Mouse (Mus musculus) megakaryocyte, embryonic 14.5 days (primary cell): ENCODE data around the gene Rab27a. TPM values are rescaled to one million over a fixed set of nuclear protein-coding genes. Genes with fewer than 3 reads are reported as not detected.

Experiments used
- H3K27me3 ChIP-seq: replicated peaks from 2 replicates; pipeline ENCODE3; 2012; ENCODE audit warnings: inconsistent platforms
- H3K36me3 ChIP-seq: replicated peaks from 2 replicates; pipeline ENCODE3; 2012; ENCODE audit warnings: low read length, inconsistent platforms, mixed read lengths
- H3K4me1 ChIP-seq: 2 replicates; pipeline ENCODE4 v1.6.1; 2012; ENCODE audit warnings: inconsistent platforms
- H3K4me3 ChIP-seq: replicated peaks from 2 replicates; pipeline ENCODE3; 2012; ENCODE audit warnings: moderate library complexity, mild to moderate bottlenecking, inconsistent platforms
- H3K9me3 ChIP-seq: 2 replicates; pipeline ENCODE4 v1.6.1; 2012; ENCODE audit warnings: inconsistent platforms
- FLI1 ChIP-seq: IDR thresholded peaks from 2 replicates; pipeline ENCODE4 v1.6.1; 2012; ENCODE audit warnings: low read length, inconsistent platforms, mixed read lengths
- GATA1 ChIP-seq: IDR thresholded peaks from 3 replicates; pipeline ENCODE4 v1.6.1; 2012; ENCODE audit warnings: mixed read lengths, low read length, inconsistent platforms, borderline replicate concordance
- polyA plus RNA-seq: library from polyadenylated mRNA; stranded (reverse); fragments of >175 nt; gene quantifications from 2 replicates; pipeline ENCODE4 v1.2.3, GENCODE M21; 2012; ENCODE audit warnings: low replicate concordance; ENCODE audit not compliant: insufficient read depth

Gene Rab27a
- polyA plus RNA-seq, 1 experiment: 34.3 TPM

DNA sequence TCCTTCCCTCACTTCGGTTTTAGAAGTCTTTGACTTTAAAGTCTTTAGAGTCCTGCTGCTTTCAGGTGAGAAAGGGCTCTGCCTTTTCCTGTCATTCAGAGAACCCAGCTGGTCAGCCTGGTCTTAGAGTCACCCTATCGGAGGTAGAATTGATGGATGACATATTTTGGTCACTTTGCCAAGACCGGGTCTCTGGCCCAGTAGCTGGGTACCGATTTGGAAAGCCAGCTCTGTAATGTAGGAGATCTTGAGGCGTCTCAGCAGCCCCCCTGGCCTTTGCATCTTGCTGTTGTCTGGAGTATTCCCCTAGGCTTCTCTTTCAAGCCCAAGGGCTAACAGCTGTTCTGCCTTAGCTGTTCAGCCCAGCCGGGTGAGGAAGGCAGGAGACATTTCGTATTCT, 550 bp downstream of the Rab27a start:
- Histone ChIP-seq H3K36me3 (peaks cover 28% of the 10 kb centered on the region), H3K27me3 (no peaks in the 10 kb centered on the region), H3K9me3 (no peaks in the 10 kb centered on the region), H3K4me3 (peak overlapping the region; percentile 99), H3K4me1 (peaks cover 73% of the 10 kb centered on the region)
- no peak for TF ChIP-seq GATA1

DNA sequence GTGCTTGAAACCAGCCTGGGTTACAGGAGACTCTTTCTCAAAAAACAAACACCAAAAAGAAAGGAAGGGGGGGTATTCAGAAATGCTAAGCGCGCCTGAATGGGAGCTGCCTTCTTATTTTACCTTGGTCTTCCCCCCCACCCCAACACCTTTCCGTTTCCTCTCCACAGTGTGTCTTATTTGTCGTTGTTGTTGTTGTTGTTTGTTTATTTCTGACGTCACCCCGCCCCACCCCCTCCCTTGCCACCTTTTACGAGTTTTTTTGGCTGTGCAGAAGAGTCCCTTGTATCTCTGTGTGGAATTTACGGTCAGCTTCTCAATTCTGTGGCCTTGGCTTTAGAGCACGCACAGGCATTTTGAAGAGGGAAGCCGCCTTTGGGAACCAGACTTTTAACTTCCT, 1.1 kb downstream of the Rab27a start:
- H3K36me3 ChIP-seq: peaks cover 33% of the 10 kb centered on the region
- H3K4me3 ChIP-seq: peak overlapping the region; percentile 99
- no peak for TF ChIP-seq GATA1
- no peak for TF ChIP-seq FLI1
- no peaks in the 10 kb centered on the region for H3K27me3 ChIP-seq
- H3K4me1 ChIP-seq: peaks cover 73% of the 10 kb centered on the region
- H3K9me3 ChIP-seq: no peaks in the 10 kb centered on the region

DNA sequence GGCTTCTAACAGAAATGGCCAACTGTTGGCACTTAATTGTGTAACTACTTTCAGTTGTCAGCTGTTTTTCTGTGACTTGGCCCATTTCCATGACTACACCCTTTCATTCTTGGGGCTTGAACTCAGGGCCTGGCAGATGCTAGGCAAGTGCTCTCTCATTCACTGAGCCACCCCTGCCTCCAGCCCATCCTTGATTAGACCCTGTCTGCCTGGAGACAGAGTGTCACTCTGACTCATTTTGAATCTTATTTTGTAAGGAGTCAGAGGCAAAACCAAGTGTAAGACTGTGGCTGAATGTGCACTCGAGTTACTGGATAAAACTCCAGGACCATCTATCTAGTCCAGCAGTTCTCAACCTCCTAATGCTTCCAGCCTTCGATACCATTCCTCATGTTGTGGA, 3.3 kb downstream of the Rab27a start:
- TF ChIP-seq FLI1 (no peak), GATA1 (no peak)
- Histone ChIP-seq H3K27me3 (no peaks in the 10 kb centered on the region), H3K36me3 (peaks cover 45% of the 10 kb centered on the region), H3K4me1 (peaks cover 84% of the 10 kb centered on the region), H3K9me3 (no peaks in the 10 kb centered on the region), H3K4me3 (peak overlapping the region; percentile 76)

DNA sequence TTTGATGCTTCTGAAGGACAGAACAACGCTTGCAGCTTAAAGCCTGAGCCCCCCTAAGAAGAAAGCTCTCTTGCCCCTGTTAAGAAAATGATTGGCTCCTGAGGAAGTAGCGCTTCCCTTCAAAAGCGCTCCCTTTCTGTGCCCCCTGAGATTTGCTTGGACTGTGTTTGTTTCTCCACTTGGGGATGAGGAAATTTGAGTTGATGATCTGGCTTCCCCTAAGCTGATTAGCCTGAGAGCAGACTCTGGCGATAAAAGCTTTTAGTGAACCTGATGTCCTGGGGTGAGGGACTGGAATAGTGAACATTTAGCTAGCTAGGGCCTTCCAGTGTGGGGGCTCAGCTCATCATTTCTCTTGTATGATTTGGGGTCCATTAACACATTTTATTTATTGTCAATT, 4.3 kb downstream of the Rab27a start:
- Histone ChIP-seq H3K4me3 (peak overlapping the region; percentile 7), H3K27me3 (no peaks in the 10 kb centered on the region), H3K36me3 (peaks cover 52% of the 10 kb centered on the region), H3K9me3 (no peaks in the 10 kb centered on the region), H3K4me1 (peaks cover 91% of the 10 kb centered on the region)
- TF ChIP-seq FLI1 (no peak), GATA1 (no peak)

DNA sequence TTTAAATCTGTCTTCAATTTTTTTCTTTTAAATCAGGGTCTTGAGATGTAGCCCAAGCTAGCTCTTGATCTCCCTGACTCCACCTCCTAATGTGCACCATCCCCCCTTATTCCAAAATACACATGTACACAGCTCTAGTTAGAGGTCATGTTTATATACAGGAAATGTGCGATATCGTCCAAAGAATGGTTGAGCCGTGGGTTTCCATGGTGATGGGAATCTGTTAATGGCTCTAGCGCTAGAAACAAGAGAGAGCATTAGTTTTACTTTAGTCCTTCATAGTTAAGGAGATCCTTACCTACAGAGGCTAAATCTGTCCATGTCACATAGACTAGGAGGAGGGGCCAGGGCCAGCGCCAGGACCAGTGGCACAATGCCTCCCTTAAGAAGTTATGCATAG, 5.2 kb downstream of the Rab27a start:
- Histone ChIP-seq H3K4me1 (peaks cover 90% of the 10 kb centered on the region), H3K4me3 (no peak overlapping the region), H3K9me3 (no peaks in the 10 kb centered on the region), H3K36me3 (peaks cover 60% of the 10 kb centered on the region), H3K27me3 (no peaks in the 10 kb centered on the region)
- TF ChIP-seq FLI1 (no peak), GATA1 (no peak)

DNA sequence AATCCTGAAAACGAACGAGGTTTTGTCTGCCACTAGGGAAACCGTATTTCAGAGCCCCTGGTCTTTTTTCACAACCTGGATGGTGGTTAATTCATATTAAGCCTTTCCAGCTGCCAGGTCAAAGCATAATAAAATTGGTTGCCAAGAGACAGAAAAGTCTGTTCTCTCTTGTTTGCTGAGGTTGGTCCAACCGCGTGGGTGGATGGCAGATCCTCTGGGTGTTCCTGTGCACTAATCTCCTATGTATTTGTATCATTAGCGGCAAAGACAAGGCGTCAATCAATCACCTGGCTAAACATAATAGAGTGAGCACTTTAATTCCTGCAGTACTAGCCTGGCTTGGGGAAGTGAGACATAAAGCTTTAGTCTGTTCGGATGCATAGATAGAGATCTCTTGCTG, 6.0 kb downstream of the Rab27a start:
- TF ChIP-seq GATA1: no peak
- TF ChIP-seq FLI1: no peak

DNA sequence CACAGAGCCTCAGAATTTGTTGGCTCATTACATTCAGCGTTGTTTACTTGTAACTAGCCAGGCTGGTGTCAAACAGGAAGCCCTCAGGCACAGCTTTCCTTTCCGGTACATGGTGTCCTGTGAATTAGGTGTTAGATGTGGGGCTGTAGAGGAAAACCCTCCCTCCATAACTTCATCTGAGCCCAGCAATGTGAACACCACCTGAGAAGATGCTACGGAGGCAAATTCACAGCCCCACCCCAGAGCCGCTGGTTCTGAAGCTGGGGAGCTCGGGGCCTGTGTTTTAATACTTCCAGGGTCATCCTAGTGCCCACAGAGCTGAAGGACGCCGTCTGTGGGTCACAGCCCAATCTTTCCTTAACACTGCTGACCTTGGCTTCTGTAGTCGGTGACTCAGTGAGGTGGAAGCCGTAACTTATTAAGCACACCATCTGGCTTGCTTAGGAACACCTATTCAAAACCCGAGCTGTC, 10.8 kb downstream of the Rab27a start:
- Histone ChIP-seq H3K4me1 (peaks cover 76% of the 10 kb centered on the region), H3K4me3 (no peak overlapping the region), H3K36me3 (peaks cover 84% of the 10 kb centered on the region), H3K9me3 (no peaks in the 10 kb centered on the region), H3K27me3 (no peaks in the 10 kb centered on the region)
- TF ChIP-seq GATA1 (no peak), FLI1 (no peak)

More for the DNA sequence above, 6.0 kb downstream of the Rab27a start:
- H3K36me3 ChIP-seq: peaks cover 68% of the 10 kb centered on the region
- H3K9me3 ChIP-seq: no peaks in the 10 kb centered on the region
- H3K27me3 ChIP-seq: no peaks in the 10 kb centered on the region
- H3K4me1 ChIP-seq: peaks cover 90% of the 10 kb centered on the region
- no peak overlapping the region for H3K4me3 ChIP-seq

DNA sequence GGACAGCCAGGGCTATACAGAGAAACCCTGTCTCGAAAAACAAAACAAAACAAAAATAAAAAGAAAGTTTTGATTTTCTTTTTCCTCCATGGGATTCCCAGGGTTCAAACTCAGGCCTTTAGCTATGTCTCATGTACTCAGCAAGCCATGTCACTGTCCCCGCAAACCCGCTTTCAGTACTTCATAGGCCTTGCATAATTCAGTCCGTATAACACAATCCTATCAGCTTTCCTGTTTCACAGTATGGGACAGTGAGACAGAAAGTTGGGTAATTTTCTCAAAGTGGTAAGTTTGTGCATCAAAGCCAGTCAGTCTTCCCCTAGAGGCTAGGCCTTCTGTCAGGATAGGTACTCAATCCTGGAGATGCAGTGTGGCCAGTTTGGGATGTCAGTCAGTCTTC, 14.6 kb downstream of the Rab27a start:
- Histone ChIP-seq H3K9me3 (no peaks in the 10 kb centered on the region), H3K27me3 (no peaks in the 10 kb centered on the region), H3K4me1 (peaks cover 66% of the 10 kb centered on the region), H3K36me3 (peaks cover 77% of the 10 kb centered on the region), H3K4me3 (no peak overlapping the region)
- no peak for TF ChIP-seq GATA1
- TF ChIP-seq FLI1: no peak

DNA sequence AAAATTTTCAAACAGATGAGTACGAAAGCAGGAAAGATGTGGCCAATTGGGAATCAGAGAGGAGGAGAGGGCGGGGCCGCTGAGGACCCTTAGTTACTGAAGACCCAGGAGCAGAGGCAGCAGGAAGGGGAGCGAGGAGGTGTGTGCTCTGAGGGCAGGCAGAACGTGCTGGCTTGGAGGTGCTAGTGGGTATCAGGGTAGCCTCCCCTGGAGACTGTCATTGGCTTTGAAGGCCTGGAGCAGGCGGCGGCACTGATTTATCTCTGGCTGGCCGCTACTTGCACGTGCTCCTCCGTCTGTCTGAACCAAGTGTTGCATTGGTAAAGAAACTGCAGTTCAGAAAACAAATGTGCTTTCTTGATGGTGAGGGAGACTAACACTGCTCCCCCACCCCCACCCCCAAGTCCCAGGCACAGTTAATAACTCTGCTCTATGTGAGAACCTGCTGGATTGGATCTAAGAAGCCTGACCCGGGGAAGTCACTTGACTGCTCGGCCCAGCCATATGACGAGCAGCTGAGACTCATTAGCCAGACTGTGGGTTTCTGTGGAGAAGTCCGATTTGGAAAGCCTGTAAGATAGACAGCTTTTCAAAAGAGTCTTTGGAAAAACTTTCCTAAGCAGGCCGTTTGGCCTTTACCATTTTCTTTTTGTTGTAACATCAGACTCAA, 19.1 kb downstream of the Rab27a start:
- TF ChIP-seq FLI1: no peak
- TF ChIP-seq GATA1: no peak
- Histone ChIP-seq H3K4me1 (peaks cover 79% of the 10 kb centered on the region), H3K27me3 (no peaks in the 10 kb centered on the region), H3K9me3 (no peaks in the 10 kb centered on the region), H3K4me3 (no peak overlapping the region), H3K36me3 (peaks cover 59% of the 10 kb centered on the region)

DNA sequence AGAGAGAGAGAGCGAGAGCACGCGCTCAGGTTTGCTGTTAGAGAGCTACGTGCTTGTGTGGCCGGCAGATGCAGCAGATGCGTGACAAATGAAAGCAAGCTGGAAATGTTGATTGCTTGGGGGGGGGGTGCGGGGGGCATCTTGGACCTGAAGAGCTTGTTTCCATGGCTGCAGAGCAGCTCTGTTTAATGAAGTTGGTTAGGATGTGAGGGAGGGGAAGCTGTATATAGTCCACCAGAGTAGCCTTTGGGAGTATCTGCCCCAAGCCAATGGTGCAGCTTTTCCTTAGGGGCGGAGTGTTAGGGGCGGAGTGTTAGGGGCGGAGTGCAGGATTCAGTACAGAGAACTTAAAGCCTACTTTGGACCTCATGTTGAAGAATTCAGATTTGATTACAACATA, 22.4 kb downstream of the Rab27a start:
- Histone ChIP-seq H3K36me3 (peaks cover 44% of the 10 kb centered on the region), H3K4me1 (peaks cover 81% of the 10 kb centered on the region), H3K9me3 (no peaks in the 10 kb centered on the region), H3K4me3 (peak overlapping the region; percentile 71), H3K27me3 (no peaks in the 10 kb centered on the region)
- TF ChIP-seq GATA1 (no peak), FLI1 (no peak)

DNA sequence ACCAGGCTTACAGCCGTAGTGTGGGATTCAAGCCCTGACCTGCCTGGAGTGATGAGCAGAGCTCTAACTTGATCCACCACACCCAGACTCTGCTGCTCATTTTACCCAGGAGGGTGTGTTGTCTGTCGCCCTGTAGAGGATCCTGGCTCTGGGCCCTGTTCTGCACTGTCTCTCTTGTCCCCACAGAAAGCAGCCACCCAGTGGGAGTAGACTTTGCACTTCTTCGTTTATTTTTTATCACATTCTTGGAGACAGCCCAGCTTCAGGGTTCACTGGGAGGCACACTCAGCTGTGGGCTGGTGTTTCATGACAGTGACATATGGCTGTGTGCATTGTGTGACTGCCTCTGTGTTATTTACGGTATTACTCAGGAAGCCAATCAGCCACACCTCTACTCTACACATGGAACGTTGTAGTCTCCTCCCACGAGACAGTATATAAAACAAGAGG, 23.6 kb downstream of the Rab27a start:
- H3K27me3 ChIP-seq: no peaks in the 10 kb centered on the region
- no peaks in the 10 kb centered on the region for H3K9me3 ChIP-seq
- peaks cover 92% of the 10 kb centered on the region for H3K4me1 ChIP-seq
- no peak for TF ChIP-seq GATA1
- no peak for TF ChIP-seq FLI1
- peaks cover 47% of the 10 kb centered on the region for H3K36me3 ChIP-seq
- H3K4me3 ChIP-seq: peak overlapping the region; percentile 89
